Mouse (Mus musculus) CD8-positive naive resting alpha-beta T cell, adult 2 months (primary cell): ENCODE results near the gene Igf1r.

Experiments used
- DNase-seq, 2 experiments: peaks; one replicate each; pipeline ENCODE4 v3.0.0; 2022; ENCODE audit warnings: low read depth in 2 of 2, low spot score in 2 of 2

Gene Igf1r

GRCm38 (mm10) chr7:68075401-68075800 is 122.8 kb downstream of the Igf1r start:
- DNase-seq = no peak

DNA sequence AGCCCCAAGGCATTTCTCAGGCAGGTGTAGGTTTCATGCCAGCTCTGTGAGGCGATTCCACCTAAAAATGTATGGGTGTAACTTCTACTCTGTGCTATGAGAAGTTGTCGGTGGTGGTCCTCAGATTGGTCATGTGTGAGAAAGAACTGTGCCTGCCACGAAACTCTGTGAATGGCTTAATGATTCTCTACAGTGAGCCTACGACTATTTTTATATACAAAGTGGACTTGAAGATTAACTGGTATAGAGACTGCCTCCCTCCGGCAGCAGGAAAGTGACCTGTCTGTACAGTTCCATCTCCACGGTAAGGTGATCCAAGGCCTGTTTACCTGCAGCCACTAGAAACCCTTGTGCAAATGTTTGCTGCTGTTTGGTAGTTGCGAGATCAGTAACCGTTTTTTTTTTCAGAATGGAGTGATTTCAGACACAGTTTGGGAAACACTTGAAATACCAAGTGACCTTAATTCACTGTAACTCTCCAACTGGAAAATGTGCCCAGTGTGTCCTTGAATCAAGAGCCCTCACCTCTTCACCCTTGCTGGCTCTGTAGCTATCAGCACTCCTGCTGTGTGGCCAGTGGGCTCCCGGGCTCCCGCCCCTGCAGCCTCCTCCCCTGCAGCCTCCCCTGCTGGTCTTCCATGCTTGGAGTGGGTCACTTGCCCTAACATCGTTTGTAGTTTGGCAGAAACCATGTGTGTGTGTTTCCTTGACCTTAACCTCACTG is 127.7 kb downstream of the Igf1r start:
- DNase-seq = no peak

DNA sequence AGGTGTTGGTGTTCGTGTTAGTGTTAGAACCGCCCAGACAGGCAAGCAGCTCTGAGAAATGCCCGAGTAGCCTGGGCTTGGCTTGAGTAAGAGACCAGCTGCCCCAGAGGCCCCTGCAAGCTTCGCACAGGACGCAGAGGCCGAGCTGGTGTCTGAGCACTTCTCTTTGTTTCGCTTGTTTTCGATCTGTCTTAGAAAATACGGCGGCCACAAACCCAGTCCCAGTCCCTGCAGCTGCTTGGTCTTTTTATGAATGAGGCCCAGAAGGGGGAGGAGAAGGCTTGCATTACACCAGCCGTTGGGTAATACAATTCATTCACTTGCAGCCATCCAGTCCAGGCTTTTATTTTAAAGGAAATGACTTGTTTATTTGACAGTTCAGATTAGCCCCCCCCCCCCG is 132.7 kb downstream of the Igf1r start:
- DNase-seq = peak in 1 of 2 experiments; percentile 16

DNA sequence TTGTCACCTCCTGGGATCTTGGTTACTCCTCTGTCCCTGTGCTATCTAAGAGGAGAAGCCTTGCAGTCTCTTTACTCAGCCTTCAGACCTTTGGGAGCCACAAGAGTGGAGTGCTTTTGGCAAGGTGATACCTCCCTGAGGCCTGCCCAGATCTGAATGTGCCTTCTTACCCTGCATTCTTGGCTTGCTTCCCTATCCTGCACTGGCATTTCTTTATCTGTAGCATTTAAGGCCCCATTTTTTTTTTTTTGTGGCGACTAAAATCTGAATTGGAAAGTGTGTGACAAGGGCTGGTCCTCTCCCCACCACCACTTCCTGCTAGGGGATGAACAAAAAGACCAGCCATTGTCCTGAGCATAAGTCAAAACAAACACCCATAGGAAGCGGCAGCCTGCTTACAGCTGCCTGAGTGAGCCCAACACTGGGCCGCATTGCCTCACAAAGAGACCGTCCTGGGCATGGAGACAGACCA is 133.3 kb downstream of the Igf1r start:
- DNase-seq = no peak

- no peak for DNase-seq
Measured at GRCm38 (mm10) chr7:68087496-68087895, 134.9 kb downstream of the Igf1r start.

DNA sequence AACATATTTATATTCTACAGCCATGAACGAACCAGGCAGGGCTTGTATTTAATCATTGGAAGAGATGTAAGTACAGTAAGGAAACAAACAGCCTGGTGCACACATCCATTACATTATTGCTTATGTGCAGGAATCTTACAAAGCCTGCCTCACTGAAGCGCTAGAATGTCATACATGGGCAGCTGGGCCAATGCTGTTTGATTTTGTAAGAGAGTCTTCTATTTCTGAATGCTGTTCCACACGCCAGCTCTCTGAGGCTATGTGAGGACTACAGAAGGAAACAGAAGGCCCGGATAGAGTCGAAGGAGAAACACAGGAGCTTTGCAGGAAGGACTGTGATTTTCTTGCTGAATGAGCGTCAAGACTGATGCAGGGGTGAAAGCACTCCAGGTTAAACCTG is 136.2 kb downstream of the Igf1r start:
- DNase-seq = no peak

GRCm38 (mm10) chr7:68089725-68090124 is 137.1 kb downstream of the Igf1r start:
- DNase-seq = no peak

DNA sequence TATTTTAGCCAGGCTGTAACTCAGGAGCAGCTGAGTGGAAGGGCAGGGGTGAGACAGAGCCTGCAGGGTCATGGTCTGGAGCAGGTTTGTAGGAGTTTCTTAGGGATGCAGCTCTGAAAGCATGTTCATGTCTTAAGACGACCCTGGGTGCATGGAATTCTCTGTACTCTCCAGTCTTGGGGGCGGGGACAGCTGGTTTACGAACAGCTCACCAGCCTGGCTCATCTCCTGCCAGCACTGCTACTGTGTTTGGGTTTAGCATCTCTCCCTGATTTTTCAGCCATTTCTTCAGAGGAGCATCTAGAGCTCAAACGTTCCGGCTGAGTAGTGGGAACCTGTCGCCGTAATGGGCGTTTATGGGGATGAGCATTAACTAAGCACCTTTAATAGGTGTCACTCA is 137.9 kb downstream of the Igf1r start:
- no peak for DNase-seq

DNA sequence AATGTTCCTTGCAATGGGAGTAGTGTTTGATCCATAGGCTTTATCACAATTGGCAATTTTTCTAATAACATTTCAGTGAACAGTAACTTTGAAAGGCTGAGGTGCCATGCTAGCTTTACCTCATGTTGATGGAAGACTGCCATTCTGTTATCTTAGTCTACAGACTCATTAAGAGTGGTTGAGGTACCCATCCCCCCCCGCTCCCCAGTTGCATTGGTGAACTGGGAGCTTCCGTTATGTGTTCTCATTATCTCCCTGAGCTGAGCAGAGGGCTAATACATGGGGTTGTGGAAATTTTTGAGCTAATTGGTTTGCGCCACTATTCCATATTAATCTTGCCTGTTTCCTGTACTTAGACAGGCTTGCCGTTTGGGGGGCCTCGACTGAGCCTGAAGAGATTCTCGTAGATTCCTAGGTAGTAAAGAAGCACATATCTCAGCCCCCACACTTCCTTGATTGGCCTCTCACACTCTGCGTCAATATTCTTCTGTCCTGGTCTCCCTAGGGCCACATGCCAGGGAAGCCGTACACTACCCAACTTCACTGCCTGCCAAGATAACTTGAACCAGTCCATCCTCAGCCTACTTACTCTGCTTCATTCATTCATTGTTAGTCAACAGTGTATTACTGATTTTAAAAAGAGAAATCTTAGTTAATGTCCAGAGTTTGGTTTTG is 139.8 kb downstream of the Igf1r start:
- no peak for DNase-seq

DNA sequence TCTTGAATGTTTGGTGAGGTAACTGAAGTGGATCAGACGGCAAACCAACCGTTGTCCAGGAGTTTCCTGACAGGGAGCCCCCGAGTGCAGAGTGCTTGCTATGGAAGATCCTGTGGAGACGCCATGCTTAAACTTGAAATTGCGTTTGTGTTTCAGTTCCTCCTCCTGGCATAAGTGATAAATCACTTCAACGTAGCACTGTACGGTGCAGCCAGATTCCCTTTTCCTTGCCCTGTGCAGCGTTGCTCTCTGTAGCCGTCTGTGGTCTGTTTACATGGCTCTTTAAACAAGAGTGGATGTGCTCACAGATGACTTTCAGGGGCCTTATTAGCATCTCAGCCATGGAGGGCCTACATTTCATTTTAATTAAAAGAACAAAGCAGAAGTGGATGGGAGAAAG is 141.2 kb downstream of the Igf1r start:
- DNase-seq = no peak

DNA sequence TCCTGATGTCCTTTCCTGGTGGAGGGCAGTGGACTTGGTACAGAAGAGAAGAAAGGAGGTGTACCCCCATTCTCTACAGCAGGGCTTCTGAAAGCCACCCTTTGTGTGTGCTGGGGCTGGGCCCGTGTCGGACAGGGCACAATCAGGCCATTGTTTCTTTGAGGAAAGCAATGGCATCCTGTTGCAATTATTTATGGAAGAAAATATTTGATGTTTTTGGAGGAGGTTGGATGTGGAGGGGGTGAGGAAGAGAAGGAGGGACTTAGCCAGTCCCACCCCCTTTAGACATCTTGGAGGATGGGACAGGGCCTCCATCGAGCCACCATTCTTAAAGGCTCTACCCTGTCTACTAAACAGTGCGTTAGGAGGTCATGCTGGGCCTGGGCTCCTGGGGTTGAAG is 142.9 kb downstream of the Igf1r start:
- no peak for DNase-seq

DNA sequence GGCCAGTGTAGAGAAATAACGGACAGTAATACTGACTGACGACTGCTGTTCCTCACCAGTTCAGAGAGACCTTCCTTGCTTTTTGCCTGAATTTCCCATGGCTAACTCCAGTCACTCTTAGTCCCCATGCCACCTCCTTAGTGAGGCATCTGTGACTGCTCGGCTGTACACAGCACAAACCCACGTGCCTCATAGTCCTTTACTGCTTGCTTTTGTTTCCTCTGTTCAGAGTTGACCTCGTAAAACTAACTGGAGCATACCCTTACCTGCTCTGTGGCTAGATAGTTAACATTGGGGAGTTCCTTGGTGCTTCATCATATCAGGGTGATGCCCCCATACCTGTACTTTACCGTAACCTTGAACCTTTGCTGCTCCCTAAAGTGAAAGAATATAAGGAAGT is 143.8 kb downstream of the Igf1r start:
- no peak for DNase-seq

DNA sequence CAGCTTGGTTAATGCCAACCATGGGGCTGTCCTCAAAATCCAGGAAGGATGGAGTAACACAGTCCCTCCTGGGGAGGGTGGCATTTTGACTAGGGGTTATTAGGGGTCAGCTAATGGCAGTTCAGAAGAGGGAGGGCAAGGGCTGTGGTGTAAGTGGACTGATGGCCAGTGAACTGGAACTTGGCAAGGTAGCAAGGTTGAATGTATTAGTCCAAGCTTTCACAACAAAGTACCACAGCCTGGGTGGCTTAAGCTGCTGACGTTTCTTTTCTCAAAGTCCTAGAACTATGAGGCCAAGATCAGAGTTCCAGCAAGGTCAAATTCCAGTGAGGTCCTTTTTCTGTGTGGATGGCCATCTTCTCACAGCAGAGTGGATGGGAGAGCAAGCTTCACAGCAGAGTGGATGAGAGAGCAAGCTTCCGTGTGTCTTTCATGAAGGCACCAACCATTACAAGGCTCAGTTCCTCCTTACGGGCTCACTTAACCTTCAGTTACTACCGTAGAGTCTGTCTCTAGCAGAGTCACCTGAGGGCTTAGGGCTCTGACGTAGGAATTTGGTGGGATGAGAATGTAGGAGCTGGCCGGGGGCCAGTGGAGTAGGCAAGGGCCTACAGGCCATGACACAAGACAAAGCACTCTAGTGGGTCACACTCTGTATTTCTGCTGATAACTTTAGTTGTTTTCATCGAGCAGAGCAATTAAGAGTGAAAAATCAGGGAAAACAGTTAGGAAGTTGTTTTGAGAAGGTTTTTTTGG is 144.6 kb downstream of the Igf1r start:
- no peak for DNase-seq

DNA sequence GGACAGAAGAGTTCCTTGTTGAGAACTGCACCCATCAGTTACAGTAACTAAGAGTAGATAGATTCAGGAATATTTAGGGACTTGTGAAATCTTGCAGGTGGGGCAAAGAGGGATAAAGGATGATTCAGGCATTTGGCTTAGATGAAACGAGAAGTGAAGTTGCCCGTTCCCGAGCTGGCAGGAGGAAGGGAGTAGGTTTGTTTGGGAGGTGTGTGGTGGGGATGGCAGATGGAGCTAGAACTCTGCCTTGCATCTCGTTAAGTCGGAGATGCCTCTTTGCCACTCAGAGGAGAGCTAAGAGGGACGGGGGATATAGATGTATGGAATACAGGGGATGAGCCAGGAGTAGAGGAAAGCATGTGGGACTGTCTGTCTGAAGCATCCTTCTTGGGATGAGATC is 145.5 kb downstream of the Igf1r start:
- DNase-seq = no peak

- no peak for DNase-seq
Measured at GRCm38 (mm10) chr7:68100388-68100787, 147.8 kb downstream of the Igf1r start.

DNA sequence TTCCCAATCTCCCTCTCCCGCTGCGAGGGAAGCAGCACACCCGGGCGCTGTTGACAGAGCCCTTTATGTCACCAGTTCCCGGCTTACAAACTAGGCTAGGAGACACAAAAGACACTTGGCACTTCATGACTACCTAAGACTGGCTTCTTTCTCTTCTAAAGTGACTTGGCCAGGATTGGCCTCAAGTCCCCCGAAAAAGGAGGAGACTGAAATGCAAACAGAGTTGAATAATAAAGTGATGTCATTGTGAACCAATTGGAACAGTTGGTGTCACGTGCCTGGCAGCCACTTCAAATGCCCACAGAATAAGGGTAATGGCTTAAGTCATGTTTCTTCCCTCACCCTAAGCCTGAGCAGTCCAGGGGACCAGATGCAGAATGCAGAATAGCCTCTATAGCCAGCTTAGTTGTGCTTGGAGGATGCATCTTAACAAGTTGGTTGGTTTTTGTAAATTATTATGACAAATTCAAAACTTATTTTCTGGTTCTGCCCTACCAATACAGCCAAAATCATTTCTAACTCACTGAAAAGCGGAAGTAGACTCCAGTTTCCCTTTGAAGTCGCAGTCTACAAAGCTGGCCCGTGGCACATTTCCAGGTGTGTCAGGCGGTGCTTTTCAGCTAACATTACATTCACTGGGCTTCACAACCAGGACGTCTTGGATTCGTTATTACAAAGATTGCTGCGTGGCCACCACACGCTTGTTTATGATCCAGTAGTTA is 150.0 kb downstream of the Igf1r start:
- peak; percentile 14 to 45 for DNase-seq

- DNase-seq = no peak
Measured at GRCm38 (mm10) chr7:68103178-68103530, 150.5 kb downstream of the Igf1r start.

DNA sequence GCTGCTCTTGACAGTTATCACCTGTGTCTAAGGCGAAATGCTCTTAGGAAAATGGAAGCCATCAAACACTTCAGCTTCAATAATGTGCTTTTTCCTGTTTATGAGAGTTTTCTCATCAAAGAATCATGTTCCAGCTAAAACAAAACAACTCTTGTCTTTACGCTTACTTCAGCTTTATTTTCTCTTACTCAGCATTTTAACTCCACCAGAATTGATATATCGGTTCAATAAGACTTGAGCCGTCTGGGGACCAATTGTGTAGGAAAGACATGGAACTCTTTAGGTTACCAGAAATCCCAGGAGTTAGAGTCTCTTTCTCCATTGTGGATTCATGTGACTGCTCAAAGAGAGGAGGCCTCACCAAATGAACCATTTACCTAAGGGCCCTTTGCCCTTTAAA is 158.9 kb downstream of the Igf1r start:
- no peak for DNase-seq

GRCm38 (mm10) chr7:68112582-68112981 is 160.0 kb downstream of the Igf1r start:
- no peak for DNase-seq

DNA sequence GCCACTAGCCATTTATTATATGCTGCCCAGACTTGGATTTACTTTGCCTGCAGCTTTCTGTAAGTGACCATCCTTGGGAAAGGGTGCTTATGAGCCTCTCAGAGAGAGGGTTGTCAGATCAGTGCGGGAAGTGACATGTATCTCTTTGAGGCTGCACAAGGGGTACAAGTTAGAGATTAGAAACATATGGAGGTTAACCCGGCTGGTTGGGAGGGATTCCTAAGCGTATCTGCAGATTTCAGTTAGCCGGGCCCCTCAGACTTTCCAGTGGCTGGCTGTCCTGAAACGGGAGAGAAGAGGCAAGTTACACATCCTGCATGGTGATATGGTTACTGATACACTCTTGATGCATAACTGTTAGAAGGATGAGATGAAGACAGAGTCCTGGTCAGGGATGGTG is 161.7 kb downstream of the Igf1r start:
- no peak for DNase-seq

DNA sequence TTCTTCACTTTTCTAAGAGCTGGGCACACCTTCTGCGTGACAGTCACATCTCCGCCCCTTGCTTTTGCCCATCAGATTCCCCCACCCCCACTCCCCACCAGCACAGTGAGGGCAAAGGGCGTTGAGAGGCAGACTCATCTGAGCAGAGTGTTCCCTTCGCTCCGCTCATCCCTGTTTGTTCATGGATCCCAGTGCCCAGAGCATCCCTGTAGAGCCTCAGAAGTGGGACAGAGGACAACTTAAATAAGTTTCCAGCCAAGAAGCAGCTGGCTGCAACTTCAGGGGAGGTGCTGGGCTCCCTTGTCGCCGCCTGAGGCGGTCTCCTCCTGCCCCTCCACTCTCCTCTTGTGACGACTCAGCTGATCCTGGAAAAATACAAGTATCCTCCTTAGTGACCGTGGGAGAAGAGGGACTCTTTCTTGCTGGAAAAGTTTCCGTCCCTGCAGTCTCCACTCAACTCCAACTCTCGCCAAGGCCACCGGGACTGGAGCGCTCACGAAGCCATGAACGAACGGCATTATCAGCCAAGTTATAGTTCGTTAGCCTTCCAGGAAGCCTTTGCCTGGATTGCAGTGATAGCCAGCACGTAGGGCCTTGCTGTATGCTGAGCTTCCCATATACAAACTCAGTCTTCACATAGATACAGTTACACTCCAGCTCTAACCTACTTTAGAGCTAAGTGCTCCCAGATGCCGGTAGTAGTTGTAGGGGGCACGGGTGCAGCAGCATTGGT is 162.5 kb downstream of the Igf1r start:
- no peak for DNase-seq
